Mouse (Mus musculus) bone marrow, adult 2 months (tissue): ENCODE measurements at regions not wholly inside any gene's neighbourhood (a gene's known extent, or its start where the extent isn't known, plus 50 kb on each side); places are given as distances from the start of the nearest gene placed in this dataset.

Experiments
- H3K27ac ChIP-seq: fragments of 200-500 bp; 2 replicates; pipeline ENCODE4 v1.5.1; 2012; ENCODE audit warnings: low read depth, mild to moderate bottlenecking, control low read depth, inconsistent platforms, low read length; ENCODE audit not compliant: control insufficient read depth, poor library complexity, insufficient read depth
- H3K4me1 ChIP-seq: fragments of 200-500 bp; 2 replicates; pipeline ENCODE4 v1.6.1; 2011; ENCODE audit warnings: low read length; ENCODE audit not compliant: control insufficient read depth, insufficient read depth
- H3K4me3 ChIP-seq: fragments of 200-500 bp; replicated peaks from 2 replicates; pipeline ENCODE3; 2011; ENCODE audit warnings: mild to moderate bottlenecking, low read depth, low read length, control low read depth; ENCODE audit not compliant: control insufficient read depth
- CTCF ChIP-seq: fragments of 200-500 bp; IDR thresholded peaks from 2 replicates; pipeline ENCODE4 v1.5.1; 2011; ENCODE audit warnings: low read length, control low read depth; ENCODE audit not compliant: control insufficient read depth, insufficient read depth
- POLR2A ChIP-seq: fragments of 200-500 bp; IDR thresholded peaks from 2 replicates; pipeline ENCODE4 v1.6.1; 2011; ENCODE audit warnings: low read depth, mild to moderate bottlenecking, control low read depth, low read length, borderline replicate concordance; ENCODE audit not compliant: control insufficient read depth
- WGBS: fragments of 180-500 bp; shearing (Covaris S2); methylation state at CpG from one replicate; pipeline ENCODE4 v1.1.7; 2018; 5-methylcytosine and 5-hydroxymethylcytosine counted together

DNA sequence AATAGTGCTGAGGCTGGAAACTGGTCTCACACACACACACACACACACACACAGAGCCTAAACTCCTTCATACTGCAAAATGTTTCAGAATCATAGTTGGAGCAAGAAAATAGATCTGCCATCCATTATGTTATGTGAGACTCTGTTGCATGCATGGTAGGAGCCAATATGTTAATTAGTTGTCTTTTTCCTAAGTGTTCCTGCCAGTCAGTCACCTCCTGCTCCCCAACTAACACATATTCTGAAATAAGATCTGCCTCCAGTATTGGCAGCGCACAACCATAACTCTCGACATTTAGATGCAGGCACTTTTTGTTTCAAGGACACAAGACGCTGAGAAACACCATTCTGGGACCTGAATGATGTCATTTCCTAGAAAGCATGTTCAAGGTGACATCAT lies 70.9 kb upstream of the Syt6 start:
- no peak overlapping the region for H3K4me3 ChIP-seq
- 76% methylated on average over 3 of the region's 3 CpGs for WGBS

GRCm38 (mm10) chr3:103513411-103513810 lies 61.6 kb upstream of the Syt6 start:
- H3K4me3 ChIP-seq: no peak overlapping the region
- WGBS: 82% methylated on average over 6 of the region's 6 CpGs
- H3K4me1 ChIP-seq: no peaks in the 10 kb centered on the region
- H3K27ac ChIP-seq: no peak overlapping the region
- no peak for TF ChIP-seq POLR2A
- TF ChIP-seq CTCF: no peak

More for the DNA sequence above, 70.9 kb upstream of the Syt6 start:
- TF ChIP-seq CTCF: no peak
- TF ChIP-seq POLR2A: no peak
- H3K27ac ChIP-seq: no peak overlapping the region
- peaks cover 3% of the 10 kb centered on the region; the same call in 1 of the 2 replicates for H3K4me1 ChIP-seq

DNA sequence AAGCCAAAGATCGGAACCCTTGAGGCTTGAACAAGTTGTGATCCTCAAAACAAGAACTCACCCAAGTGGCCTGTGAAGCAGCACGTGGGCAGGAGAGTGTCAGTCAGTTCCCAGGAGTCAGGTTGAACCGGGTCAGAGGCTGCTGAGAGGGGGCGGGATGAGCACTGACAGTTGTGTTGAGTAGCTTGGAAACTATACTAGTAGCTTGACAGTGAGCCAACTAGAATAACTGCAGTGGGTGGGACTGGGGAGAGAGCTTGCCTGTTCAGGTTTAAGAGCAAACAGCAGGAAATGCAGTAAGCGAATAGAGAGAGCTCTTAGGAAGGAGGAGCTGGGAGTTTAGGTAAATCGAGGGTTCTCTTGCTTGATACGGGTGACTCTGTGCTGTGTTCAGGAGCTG lies 61.0 kb upstream of the Syt6 start:
- TF ChIP-seq CTCF: no peak
- no peak for TF ChIP-seq POLR2A
- no peaks in the 10 kb centered on the region for H3K4me1 ChIP-seq
- no peak overlapping the region for H3K27ac ChIP-seq
- no peak overlapping the region for H3K4me3 ChIP-seq
- 70% methylated on average over 7 of the region's 7 CpGs for WGBS

- TF ChIP-seq POLR2A (no peak), CTCF (no peak)
- 47% methylated on average over 5 of the region's 5 CpGs for WGBS
- H3K27ac ChIP-seq: no peak overlapping the region
These were observed 59.1 kb upstream of the Syt6 start for GRCm38 (mm10) chr3:103515946-103516345.

DNA sequence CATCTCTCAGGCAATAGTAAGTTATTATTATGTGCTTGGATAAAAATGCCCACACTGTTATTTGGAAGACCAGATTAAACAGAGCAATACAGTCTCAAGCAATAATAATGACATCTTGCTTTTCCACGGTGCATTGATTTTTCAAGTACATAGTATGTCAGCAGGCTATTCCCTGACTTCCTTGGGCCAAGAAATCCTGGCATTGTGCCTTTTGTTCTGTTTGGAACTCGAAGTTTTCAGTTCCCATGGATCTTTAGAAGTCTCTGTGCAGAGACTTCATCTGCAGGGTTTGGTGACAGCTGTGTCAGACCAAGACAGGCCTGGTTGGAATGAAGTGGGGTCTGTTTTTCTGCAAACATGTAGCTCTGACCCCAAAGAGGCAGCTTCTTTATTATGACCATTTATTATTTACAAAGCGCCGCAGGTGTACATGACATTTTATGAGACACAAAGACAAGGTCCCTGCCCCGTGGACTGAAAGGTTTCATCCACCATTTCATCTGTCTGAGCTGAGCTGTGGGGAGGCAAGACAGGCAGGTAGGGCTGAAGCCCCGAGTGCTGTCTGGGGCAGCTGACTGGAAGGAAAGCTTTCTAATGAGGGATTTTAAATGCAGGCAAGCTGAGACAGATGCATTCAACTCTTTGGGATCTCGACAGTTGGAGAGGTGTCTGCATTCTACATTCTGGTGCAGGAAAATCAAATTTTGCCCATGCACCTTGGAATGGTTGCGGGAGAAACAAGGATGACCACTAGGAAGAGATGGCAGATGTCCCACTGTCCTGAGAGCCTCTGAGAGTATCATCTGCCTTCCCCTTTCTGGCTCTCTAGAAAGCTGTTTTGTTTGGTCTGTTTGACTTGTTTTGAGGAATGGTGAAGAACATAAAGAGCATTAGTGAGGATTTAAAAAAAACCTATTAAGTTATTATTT lies 57.4 kb upstream of the Syt6 start:
- Histone ChIP-seq H3K4me3 (no peak overlapping the region), H3K27ac (no peak overlapping the region), H3K4me1 (no peaks in the 10 kb centered on the region)
- TF ChIP-seq POLR2A: no peak
- WGBS: 73% methylated on average over 8 of the region's 8 CpGs

More at GRCm38 (mm10) chr3:103515946-103516345, 59.1 kb upstream of the Syt6 start:
- Histone ChIP-seq H3K4me3 (no peak overlapping the region), H3K4me1 (no peaks in the 10 kb centered on the region)

- TF ChIP-seq CTCF (no peak), POLR2A (no peak)
- Histone ChIP-seq H3K4me1 (no peaks in the 10 kb centered on the region), H3K27ac (no peak overlapping the region), H3K4me3 (no peak overlapping the region)
- 84% methylated on average over 2 of the region's 2 CpGs for WGBS
These were observed 56.4 kb upstream of the Syt6 start for GRCm38 (mm10) chr3:103518624-103519023.
